Mouse (Mus musculus) hindbrain, embryonic 11.5 days (tissue): Measurements from ENCODE around the gene Fth1. TPM values are rescaled to one million over a fixed set of nuclear protein-coding genes. Genes with fewer than 3 reads are reported as not detected.

Experiments used
- ATAC-seq: fragments of 200-750 bp; cut with Nextera tagmentation; 2 replicates; pipeline ENCODE4 v1.8.0; 2017; ENCODE audit warnings: mild to moderate bottlenecking, moderate TSS enrichment, moderate library complexity; ENCODE audit not compliant: low FRiP score
- DNase-seq: peaks from one replicate; pipeline ENCODE4 v3.0.0-alpha.2; 2015; ENCODE audit warnings: low spot score
- H3K27ac ChIP-seq: fragments of 300-500 bp; sonication (generic); 2 replicates; pipeline ENCODE4 v1.5.1; 2014; ENCODE audit warnings: mild to moderate bottlenecking, low read depth, low read length
- H3K27me3 ChIP-seq: fragments of 300-500 bp; sonication (generic); 2 replicates; pipeline ENCODE4 v1.6.1; 2014; ENCODE audit warnings: mild to moderate bottlenecking, low read length, moderate library complexity, mixed read lengths; ENCODE audit not compliant: control insufficient read depth, insufficient read depth
- H3K36me3 ChIP-seq: fragments of 300-500 bp; sonication (generic); 2 replicates; pipeline ENCODE4 v1.6.1; 2014; ENCODE audit warnings: mild to moderate bottlenecking, low read length, moderate library complexity, mixed read lengths; ENCODE audit not compliant: control insufficient read depth, insufficient read depth
- H3K4me1 ChIP-seq: fragments of 300-500 bp; sonication (generic); replicated peaks from 2 replicates; pipeline ENCODE4 v1.6.1; 2014; ENCODE audit warnings: low read length, mixed read lengths; ENCODE audit not compliant: control insufficient read depth, insufficient read depth
- H3K4me2 ChIP-seq: fragments of 300-500 bp; sonication (generic); replicated peaks from 2 replicates; pipeline ENCODE4 v1.6.1; 2014; ENCODE audit warnings: mild to moderate bottlenecking, low read depth, low read length
- H3K4me3 ChIP-seq: fragments of 300-500 bp; sonication (generic); 2 replicates; pipeline ENCODE4 v1.5.1; 2014; ENCODE audit warnings: low read depth, low read length
- H3K9ac ChIP-seq: fragments of 300-500 bp; sonication (generic); 2 replicates; pipeline ENCODE4 v1.6.1; 2014; ENCODE audit warnings: low read depth, low read length
- H3K9me3 ChIP-seq: fragments of 300-500 bp; sonication (generic); 2 replicates; pipeline ENCODE4 v1.6.1; 2016; ENCODE audit warnings: low read length; ENCODE audit not compliant: control insufficient read depth
- WGBS: fragments of 180-500 bp; shearing (Covaris S2); extraction: QIAGEN DNeasy Blood & Tissue Kit; methylation state at CpG from one replicate; pipeline ENCODE4 v1.1.7; 2014; 5-methylcytosine and 5-hydroxymethylcytosine counted together
- polyA plus RNA-seq: library from polyadenylated mRNA; unstranded; fragments of >200 nt; fragmentation: Nextera tagmentation; extraction: Ambion mirVana; gene quantifications from 2 replicates; pipeline ENCODE4 v1.2.1, GENCODE M21; 2014

Fth1 gene
- polyA plus RNA-seq, 1 experiment from 2014 or later, result 1,416 TPM

DNA sequence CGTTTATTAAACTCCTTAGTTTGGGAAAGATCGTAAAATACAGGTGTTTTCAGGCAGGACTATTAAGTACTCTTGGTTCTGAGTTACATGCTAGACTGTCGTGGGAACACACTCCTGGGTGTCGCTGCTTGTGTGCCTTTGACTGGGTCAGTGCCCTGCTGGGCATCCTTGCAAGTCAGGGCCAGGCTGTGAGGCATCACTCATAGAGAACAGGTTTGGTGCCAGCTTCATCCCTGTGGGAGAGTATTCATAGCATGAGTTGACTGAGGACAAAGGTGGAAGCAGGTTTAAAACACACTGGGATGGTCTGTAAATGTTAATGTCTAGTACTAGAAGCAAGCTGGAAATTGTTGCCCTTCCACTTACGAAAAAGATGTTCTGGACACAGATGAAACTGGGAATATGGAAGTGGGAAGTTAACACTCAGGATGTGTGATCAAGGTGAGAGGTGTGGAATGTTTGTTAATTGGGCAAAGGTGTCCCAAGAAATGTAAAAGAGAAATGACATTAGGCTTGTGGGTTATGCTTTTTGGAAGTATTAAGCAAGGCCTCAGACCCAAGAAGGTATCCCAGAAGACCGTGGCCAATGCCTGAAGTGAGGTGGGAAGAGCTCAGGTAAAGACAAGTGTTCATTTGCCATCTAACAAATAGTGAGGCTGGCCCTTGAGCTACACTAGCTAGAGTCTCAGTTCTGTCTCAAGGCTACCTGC is 4.9 kb downstream of the Fth1 start:
- Histone ChIP-seq H3K4me2 (no peak overlapping the region), H3K4me1 (0 out of 2 replicates have a peak, but pooled peaks cover 2% of the 10 kb centered on the region), H3K27ac (no peak overlapping the region), H3K27me3 (no peaks in the 10 kb centered on the region), H3K36me3 (peaks cover 6% of the 10 kb centered on the region; the same call in 1 of the 2 replicates), H3K9me3 (no peaks in the 10 kb centered on the region), H3K4me3 (no peak overlapping the region), H3K9ac (no peak overlapping the region)
- DNase-seq (no peak), ATAC-seq (no peak)
- 91% methylated on average over 6 of the region's 6 CpGs for WGBS

DNA sequence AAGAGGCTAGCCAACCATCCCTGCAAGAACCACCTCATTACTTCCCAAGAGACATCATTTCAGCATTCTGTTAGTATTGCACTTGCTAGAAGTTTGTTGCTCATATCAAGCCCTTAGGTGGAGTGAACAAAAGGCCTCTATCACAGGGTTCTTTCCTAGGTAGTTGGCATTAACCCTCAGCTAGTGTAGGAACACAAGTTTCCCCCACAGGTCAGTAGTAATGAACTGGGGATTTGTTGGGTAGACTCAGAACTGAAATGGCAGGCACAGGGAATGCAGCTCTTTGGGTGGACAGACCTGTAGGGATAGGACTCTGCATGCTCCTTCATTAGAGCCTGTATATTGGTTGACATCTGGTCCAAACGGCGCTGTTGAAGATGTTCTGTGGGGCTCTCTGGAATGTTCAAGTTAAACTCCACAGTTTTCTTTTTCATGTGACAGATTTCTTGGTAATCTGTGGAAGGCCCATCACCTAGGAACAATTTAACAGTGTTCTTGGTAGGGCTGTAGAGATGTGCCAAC is 5.6 kb downstream of the Fth1 start:
- H3K4me1 ChIP-seq, result 0 out of 2 replicates have a peak, but pooled peaks cover 2% of the 10 kb centered on the region

DNA sequence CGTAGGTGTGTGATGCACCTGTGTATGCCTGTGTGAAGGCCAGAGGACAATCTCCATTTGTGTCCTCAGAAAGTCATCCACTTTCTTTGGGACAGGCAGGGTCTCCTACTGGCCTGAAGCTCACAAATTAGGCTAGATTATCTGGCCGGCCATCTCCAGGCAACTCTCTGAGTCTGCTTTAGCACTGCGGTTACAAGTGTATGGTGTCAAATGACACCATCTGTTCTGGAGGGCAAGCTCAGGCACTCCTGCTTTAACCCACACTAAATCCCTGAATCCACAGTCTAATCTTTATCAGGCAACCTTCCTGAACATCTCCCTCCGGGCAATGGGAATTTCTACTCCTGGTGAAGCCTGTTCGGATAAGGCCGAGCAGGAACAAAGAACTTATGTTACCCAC is 6.8 kb downstream of the Fth1 start:
- Histone ChIP-seq H3K9ac (no peak overlapping the region), H3K36me3 (peaks cover 6% of the 10 kb centered on the region; the same call in 1 of the 2 replicates), H3K27me3 (no peaks in the 10 kb centered on the region), H3K27ac (no peak overlapping the region), H3K9me3 (no peaks in the 10 kb centered on the region), H3K4me1 (0 out of 2 replicates have a peak, but pooled peaks cover 2% of the 10 kb centered on the region), H3K4me3 (no peak overlapping the region), H3K4me2 (no peak overlapping the region)
- ATAC-seq (no peak), DNase-seq (no peak)
- WGBS, result 51% methylated on average over 6 of the region's 6 CpGs

More for the DNA sequence above, 5.6 kb downstream of the Fth1 start:
- Histone ChIP-seq H3K27me3 (no peaks in the 10 kb centered on the region), H3K4me2 (no peak overlapping the region), H3K9ac (no peak overlapping the region), H3K27ac (no peak overlapping the region), H3K9me3 (no peaks in the 10 kb centered on the region), H3K36me3 (peaks cover 6% of the 10 kb centered on the region; the same call in 1 of the 2 replicates), H3K4me3 (no peak overlapping the region)
- DNase-seq (no peak), ATAC-seq (no peak)
- 98% methylated on average over 2 of the region's 2 CpGs for WGBS

DNA sequence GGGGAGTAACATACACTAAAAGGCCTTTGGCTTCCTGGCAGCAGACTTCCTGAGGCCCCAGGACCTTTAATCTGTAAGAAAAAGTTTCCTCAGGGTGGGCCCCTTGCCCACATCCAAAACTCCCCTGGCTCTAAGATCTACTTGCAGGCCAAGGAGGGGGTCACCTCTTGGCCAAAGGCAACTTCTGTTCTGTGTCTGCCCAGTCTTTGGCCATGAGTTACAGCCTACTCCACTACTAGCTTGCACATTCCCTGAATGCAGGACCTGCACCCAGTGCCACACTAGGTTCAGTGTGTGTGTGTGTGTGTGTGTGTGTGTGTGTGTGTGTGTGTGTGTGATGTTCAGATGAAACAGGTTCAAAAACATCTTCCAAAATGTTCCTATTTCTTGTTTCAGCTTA is 7.2 kb downstream of the Fth1 start:
- H3K9ac ChIP-seq, result no peak overlapping the region
- no peaks in the 10 kb centered on the region for H3K9me3 ChIP-seq
- ATAC-seq, result no peak
- H3K27ac ChIP-seq, result no peak overlapping the region
- no peak overlapping the region for H3K4me2 ChIP-seq
- H3K36me3 ChIP-seq, result peaks cover 6% of the 10 kb centered on the region; the same call in 1 of the 2 replicates
- 0 out of 2 replicates have a peak, but pooled peaks cover 2% of the 10 kb centered on the region for H3K4me1 ChIP-seq
- no peak for DNase-seq
- H3K27me3 ChIP-seq, result no peaks in the 10 kb centered on the region
- H3K4me3 ChIP-seq, result no peak overlapping the region

DNA sequence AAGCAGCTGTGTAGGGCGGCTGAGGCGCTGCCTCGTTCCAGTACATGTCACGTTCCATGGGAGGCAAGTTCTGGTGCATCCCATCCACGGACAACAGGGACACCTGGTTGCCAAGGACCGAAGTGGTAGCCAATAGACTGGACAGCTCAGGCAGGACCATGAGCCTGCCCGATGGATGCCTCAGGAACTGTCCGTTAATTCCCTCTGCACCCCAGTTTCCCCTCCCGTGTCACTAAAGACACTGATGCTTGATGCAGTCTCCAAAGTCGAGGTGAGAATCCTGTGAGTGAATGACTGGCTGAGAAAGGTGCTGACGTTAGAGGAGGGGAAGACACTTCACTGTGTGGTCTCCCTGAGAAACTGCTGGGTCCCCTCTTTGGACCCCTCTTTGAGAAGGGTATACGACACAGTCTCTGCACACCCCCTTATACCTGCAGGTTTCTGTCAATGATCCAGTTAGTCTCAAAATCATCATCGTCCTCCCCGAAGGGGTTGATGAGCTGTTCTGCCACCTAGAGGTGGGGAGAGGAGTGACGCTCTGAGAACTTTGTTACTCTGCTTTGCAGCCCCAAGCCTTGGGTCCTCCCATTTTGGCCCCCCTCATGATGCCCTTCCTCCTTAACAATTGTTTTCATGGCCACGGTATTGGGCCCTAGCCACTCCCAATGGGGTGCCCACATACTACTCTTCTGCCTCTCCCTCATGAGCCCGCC is 8.9 kb downstream of the Fth1 start:
- Histone ChIP-seq H3K27me3 (no peaks in the 10 kb centered on the region), H3K4me3 (no peak overlapping the region), H3K4me1 (no peaks in the 10 kb centered on the region), H3K36me3 (peaks cover 6% of the 10 kb centered on the region; the same call in 1 of the 2 replicates), H3K9ac (no peak overlapping the region), H3K9me3 (no peaks in the 10 kb centered on the region), H3K27ac (no peak overlapping the region), H3K4me2 (no peak overlapping the region)
- 75% methylated on average over 17 of the region's 17 CpGs for WGBS
- no peak for ATAC-seq
- DNase-seq, result no peak

DNA sequence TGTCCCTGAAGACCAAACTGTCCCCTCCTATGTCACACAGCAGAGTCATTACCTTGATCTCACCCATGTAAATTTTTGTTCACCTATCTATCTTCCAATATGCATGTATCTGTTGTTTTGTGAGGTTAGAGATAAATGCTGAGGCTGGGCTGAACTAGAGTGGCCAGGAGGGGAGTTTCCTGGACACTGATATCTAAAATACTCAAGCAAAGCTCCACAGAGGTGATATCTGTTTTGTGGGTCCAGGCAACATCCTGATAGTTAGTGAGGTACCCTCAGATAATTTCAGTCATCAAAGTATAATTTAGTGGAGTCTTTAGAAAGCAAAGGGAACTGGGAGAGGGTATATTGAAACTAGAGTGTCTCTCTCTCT is 9.5 kb downstream of the Fth1 start:
- H3K4me1 ChIP-seq, result no peaks in the 10 kb centered on the region
- no peak for DNase-seq
- no peak overlapping the region for H3K4me3 ChIP-seq
- no peak for ATAC-seq
- no peak overlapping the region for H3K9ac ChIP-seq
- H3K27ac ChIP-seq, result no peak overlapping the region
- no peaks in the 10 kb centered on the region for H3K27me3 ChIP-seq
- H3K4me2 ChIP-seq, result no peak overlapping the region
- peaks cover 6% of the 10 kb centered on the region; the same call in 1 of the 2 replicates for H3K36me3 ChIP-seq
- H3K9me3 ChIP-seq, result no peaks in the 10 kb centered on the region

DNA sequence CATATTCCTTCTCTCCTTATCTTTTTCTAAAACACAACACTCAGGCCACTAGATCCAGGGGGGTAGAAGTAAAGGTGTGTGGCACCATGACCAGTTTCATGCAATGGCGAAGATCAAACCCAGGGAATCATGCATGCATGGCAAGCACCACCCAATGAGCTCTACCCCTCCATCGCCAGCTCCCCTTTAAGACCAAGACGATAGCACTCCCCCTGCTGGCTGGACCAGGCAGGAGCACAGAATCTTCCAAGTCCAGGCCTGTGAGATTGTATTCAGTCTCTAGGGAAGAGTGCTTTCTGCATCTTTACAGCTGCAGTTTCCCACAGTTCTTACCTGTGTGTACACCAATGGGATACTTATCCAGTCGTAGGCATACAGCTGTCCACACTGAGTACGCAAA is 10.9 kb downstream of the Fth1 start:
- no peaks in the 10 kb centered on the region for H3K4me1 ChIP-seq
- H3K4me3 ChIP-seq, result no peak overlapping the region
- DNase-seq, result peak; percentile 86
- no peaks in the 10 kb centered on the region for H3K36me3 ChIP-seq
- ATAC-seq, result peak; percentile 21
- 20% methylated on average over 5 of the region's 5 CpGs for WGBS
- no peak overlapping the region for H3K9ac ChIP-seq
- no peak overlapping the region for H3K4me2 ChIP-seq
- H3K27me3 ChIP-seq, result no peaks in the 10 kb centered on the region
- H3K27ac ChIP-seq, result no peak overlapping the region
- H3K9me3 ChIP-seq, result no peaks in the 10 kb centered on the region

DNA sequence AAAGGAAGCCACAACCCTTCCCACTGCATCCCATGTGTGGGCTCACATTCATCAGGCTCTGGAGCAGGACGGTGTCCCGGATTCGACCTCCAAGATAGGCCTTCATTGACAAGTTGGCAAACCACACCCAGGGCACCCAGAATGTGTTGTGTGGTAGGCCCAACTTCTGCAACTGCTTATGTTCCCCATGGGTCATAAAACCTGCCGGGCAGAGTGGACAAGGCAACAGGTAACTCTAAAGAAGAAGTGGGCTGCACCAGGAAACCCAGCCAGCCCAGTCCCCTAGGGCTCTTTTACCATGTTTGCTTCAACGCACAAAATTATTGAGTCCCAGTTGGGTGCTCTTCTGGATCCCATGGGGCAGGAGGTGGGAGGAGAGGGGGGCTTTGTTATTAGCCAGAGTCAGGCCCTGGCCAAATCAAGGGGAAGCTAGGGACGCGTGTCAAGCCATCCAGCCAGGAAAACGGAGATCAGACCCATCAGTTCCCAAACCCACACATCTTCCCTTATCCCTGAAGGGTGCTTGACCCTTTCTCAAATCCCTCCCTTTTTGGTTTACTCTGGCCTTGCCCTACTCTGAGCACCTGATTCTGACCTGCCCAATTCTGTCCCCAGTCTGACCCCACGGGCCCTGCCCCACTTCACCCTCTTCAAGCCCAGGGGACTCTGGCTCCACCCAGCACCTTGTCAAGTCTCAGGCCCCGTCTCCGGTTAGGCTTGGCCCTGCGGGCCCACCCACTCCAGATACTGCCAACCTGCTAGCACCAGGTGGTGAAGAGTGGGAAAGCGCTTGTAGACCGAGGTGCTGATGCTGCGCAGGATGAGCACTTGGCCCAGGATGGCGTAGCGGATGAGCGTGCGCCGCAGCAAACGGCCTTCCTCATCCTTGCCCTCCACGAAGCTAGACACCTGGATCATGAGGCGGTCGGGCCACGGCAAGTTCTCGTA is 11.9 kb downstream of the Fth1 start:
- no peaks in the 10 kb centered on the region for H3K9me3 ChIP-seq
- no peaks in the 10 kb centered on the region for H3K4me1 ChIP-seq
- H3K27ac ChIP-seq, result no peak overlapping the region
- peak; percentile 50 for ATAC-seq
- WGBS, result 46% methylated on average over 26 of the region's 26 CpGs
- H3K27me3 ChIP-seq, result no peaks in the 10 kb centered on the region
- H3K4me3 ChIP-seq, result peak overlapping the region; percentile 25
- no peak for DNase-seq
- no peaks in the 10 kb centered on the region for H3K36me3 ChIP-seq
- peak overlapping the region; percentile 41 for H3K4me2 ChIP-seq
- peak overlapping the region; percentile 29 for H3K9ac ChIP-seq
